Mouse (Mus musculus) forebrain, embryonic 13.5 days (tissue): ENCODE measurements around the gene 2300002M23Rik. TPM values are rescaled to one million over a fixed set of nuclear protein-coding genes. Genes with fewer than 3 reads are reported as not detected.

Experiments used
- ATAC-seq: fragments of 200-750 bp; cut with Nextera tagmentation; 2 replicates; pipeline ENCODE4 v1.8.0; 2017
- H3K27ac ChIP-seq: fragments of 300-500 bp; sonication (generic); 2 replicates; pipeline ENCODE4 v1.5.1; 2015; ENCODE audit warnings: inconsistent platforms, mild to moderate bottlenecking, moderate library complexity
- H3K27me3 ChIP-seq: fragments of 300-500 bp; sonication (generic); 2 replicates; pipeline ENCODE4 v1.6.1; 2015; ENCODE audit warnings: mild to moderate bottlenecking, inconsistent platforms
- H3K36me3 ChIP-seq: fragments of 300-500 bp; sonication (generic); 2 replicates; pipeline ENCODE4 v1.6.1; 2015; ENCODE audit warnings: mild to moderate bottlenecking, inconsistent platforms; ENCODE audit not compliant: poor library complexity, severe bottlenecking
- H3K4me1 ChIP-seq: fragments of 300-500 bp; sonication (generic); 2 replicates; pipeline ENCODE4 v1.6.1; 2015; ENCODE audit warnings: inconsistent platforms
- H3K4me2 ChIP-seq: fragments of 300-500 bp; sonication (generic); 2 replicates; pipeline ENCODE4 v1.6.1; 2015; ENCODE audit warnings: inconsistent platforms, mild to moderate bottlenecking, moderate library complexity
- H3K4me3 ChIP-seq: fragments of 300-500 bp; sonication (generic); 2 replicates; pipeline ENCODE4 v1.5.1; 2015; ENCODE audit warnings: mild to moderate bottlenecking, inconsistent platforms
- H3K9ac ChIP-seq: fragments of 300-500 bp; sonication (generic); 2 replicates; pipeline ENCODE4 v1.6.1; 2015; ENCODE audit warnings: mild to moderate bottlenecking, inconsistent platforms
- H3K9me3 ChIP-seq: fragments of 300-500 bp; sonication (generic); replicated peaks from 2 replicates; pipeline ENCODE4 v1.6.1; 2016; ENCODE audit warnings: inconsistent platforms
- WGBS: fragments of 180-500 bp; shearing (Covaris S2); methylation state at CpG from one replicate; pipeline ENCODE4 v1.1.7; 2015; 5-methylcytosine and 5-hydroxymethylcytosine counted together
- polyA plus RNA-seq: library from polyadenylated mRNA; unstranded; fragments of >200 nt; fragmentation: Nextera tagmentation; extraction: Ambion mirVana; gene quantifications from 2 replicates; pipeline ENCODE4 v1.2.1, GENCODE M21; 2015

Gene 2300002M23Rik
- polyA plus RNA-seq, 1 experiment from 2014 or later: not detected

- 31% methylated on average over 5 of the region's 5 CpGs for WGBS
- Histone ChIP-seq H3K27me3 (no peaks in the 10 kb centered on the region), H3K4me2 (no peak overlapping the region), H3K4me3 (no peak overlapping the region), H3K36me3 (no peaks in the 10 kb centered on the region), H3K27ac (no peak overlapping the region), H3K9ac (no peak overlapping the region), H3K9me3 (no peaks in the 10 kb centered on the region), H3K4me1 (no peaks in the 10 kb centered on the region)
- ATAC-seq: no peak
Measured at GRCm38 (mm10) chr17:35556812-35557211, 10.4 kb upstream of the 2300002M23Rik start.

DNA sequence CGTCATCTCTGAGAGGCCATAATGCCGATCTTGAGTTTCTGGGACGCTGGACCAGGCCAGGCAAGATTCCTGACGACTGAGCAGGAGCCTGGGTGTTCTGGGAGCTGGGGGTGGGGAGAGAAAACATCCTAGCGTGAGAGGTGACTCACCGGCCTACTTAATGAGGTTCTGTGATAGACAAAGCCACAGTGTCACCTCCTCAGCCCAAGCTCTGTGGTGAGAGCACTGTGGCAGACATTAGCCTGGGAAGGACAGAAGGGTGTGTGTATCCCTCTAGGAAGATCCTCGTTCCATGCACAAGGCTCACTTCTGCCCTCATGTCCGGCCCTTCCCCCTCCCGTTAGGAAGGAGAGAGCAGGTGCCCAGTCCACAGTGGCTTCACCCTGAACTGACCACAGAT lies 9.9 kb upstream of the 2300002M23Rik start:
- H3K4me1 ChIP-seq: no peaks in the 10 kb centered on the region
- no peak for ATAC-seq
- no peak overlapping the region for H3K9ac ChIP-seq
- no peak overlapping the region for H3K4me3 ChIP-seq
- no peak overlapping the region for H3K27ac ChIP-seq
- 87% methylated on average over 9 of the region's 9 CpGs for WGBS
- H3K9me3 ChIP-seq: no peaks in the 10 kb centered on the region
- no peaks in the 10 kb centered on the region for H3K27me3 ChIP-seq
- H3K36me3 ChIP-seq: no peaks in the 10 kb centered on the region
- no peak overlapping the region for H3K4me2 ChIP-seq

DNA sequence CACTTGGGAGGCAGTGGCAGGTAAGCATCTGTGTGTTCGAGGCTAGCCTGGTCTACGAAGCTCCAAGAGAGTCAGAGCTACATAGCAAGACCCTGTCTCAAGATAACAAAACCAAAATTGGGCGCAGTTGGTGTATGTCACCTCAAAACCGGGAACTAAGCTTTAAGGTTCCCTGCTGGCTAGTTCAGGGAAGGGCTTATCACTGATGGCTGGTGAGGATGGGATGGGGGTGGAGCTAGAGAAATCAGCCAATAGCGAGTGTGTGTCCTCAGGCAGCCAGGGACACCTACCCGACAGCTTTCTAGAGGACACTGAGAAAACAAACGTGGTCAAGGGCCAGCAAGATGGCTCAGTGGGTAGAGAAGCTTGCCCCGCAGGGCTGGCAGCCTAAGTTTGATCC lies 9.0 kb upstream of the 2300002M23Rik start:
- Histone ChIP-seq H3K4me3 (no peak overlapping the region), H3K27me3 (no peaks in the 10 kb centered on the region), H3K4me1 (no peaks in the 10 kb centered on the region), H3K27ac (no peak overlapping the region), H3K4me2 (no peak overlapping the region), H3K9me3 (no peaks in the 10 kb centered on the region), H3K36me3 (no peaks in the 10 kb centered on the region), H3K9ac (no peak overlapping the region)
- 61% methylated on average over 8 of the region's 8 CpGs for WGBS
- ATAC-seq: no peak

DNA sequence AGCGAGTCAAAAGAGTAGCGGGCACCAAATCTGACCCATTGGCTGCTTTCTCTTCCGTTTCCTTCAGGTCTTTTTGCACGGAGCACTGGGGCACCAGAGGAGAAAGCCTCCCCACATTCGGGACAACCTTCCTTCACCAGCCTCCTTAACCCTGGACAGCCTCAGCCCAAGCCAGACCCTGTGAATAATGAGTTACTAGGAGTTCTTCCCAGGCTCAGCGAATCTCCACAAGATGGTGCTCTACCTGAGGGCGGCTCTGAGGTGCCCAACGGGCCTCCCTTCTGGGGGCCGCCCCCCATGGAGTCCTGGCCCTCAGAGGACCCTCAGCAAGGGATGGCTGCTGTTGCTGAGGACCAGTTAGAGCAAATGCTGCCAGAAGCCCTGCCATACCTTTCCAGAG lies 517 bp downstream of the 2300002M23Rik start:
- WGBS: 18% methylated on average over 9 of the region's 9 CpGs
- Histone ChIP-seq H3K4me3 (no peak overlapping the region), H3K27me3 (peaks cover 17% of the 10 kb centered on the region), H3K9ac (no peak overlapping the region), H3K27ac (no peak overlapping the region), H3K9me3 (no peaks in the 10 kb centered on the region), H3K4me1 (peaks cover 10% of the 10 kb centered on the region), H3K4me2 (no peak overlapping the region), H3K36me3 (no peaks in the 10 kb centered on the region)
- no peak for ATAC-seq

DNA sequence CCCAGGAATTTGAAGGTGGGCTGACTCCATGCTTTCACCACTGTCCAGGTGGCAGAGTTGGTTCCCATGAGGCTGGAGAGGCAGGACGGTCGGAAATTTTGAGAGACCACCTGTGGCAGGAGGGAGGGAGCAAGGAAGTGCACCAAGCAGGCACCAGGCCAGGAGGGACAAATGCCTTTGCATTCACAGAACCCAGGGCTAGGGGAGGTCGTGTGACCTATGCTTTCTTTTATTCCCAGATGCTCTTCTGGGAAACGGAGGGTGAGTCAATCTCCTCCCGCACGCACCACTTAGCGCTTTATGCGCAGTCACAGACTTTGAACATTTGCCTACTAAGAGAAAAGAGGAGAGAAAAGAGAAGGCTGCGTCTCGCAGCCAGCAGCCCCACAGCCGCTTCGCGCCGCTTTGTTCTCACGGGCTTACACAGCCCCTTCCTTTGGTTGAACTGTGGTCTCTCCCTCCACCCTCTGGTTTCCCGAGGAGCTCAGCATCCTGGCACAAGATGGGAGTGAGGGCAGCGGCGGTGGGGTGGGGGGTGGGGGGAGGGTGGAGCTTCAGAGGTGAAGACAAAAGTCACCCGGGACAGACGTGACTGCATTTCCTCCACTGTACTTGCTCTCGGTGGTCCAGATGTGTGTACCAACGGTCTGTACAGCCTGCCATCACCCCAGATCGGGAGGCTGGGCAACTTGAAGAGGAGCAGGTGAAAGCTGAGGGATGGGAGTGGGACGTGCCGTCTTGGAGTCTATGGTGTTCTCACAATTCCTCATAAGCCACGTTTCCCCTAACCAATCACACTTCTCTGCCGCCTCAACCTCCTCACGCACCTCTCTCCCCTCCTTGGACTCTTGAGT lies 2.1 kb downstream of the 2300002M23Rik start:
- Histone ChIP-seq H3K27ac (no peak overlapping the region), H3K4me1 (peaks cover 10% of the 10 kb centered on the region), H3K4me3 (peak overlapping the region; percentile 34), H3K9ac (peak overlapping the region; percentile 41), H3K9me3 (no peaks in the 10 kb centered on the region), H3K36me3 (no peaks in the 10 kb centered on the region), H3K4me2 (peak overlapping the region; percentile 60), H3K27me3 (peaks cover 17% of the 10 kb centered on the region)
- WGBS: 3% methylated on average over 28 of the region's 28 CpGs
- ATAC-seq: peak; percentile 77

GRCm38 (mm10) chr17:35570836-35571235 lies 3.6 kb downstream of the 2300002M23Rik start:
- H3K4me2 ChIP-seq: no peak overlapping the region
- 77% methylated on average over 14 of the region's 14 CpGs for WGBS
- peaks cover 17% of the 10 kb centered on the region for H3K27me3 ChIP-seq
- H3K9ac ChIP-seq: no peak overlapping the region
- no peak for ATAC-seq
- H3K36me3 ChIP-seq: no peaks in the 10 kb centered on the region
- peaks cover 10% of the 10 kb centered on the region for H3K4me1 ChIP-seq
- no peak overlapping the region for H3K4me3 ChIP-seq
- H3K9me3 ChIP-seq: no peaks in the 10 kb centered on the region
- no peak overlapping the region for H3K27ac ChIP-seq

GRCm38 (mm10) chr17:35571477-35571876 lies 4.2 kb downstream of the 2300002M23Rik start:
- Histone ChIP-seq H3K9ac (no peak overlapping the region), H3K9me3 (no peaks in the 10 kb centered on the region), H3K4me3 (no peak overlapping the region), H3K27ac (no peak overlapping the region), H3K4me1 (peaks cover 10% of the 10 kb centered on the region), H3K4me2 (no peak overlapping the region), H3K27me3 (peaks cover 17% of the 10 kb centered on the region), H3K36me3 (no peaks in the 10 kb centered on the region)
- 96% methylated on average over 7 of the region's 7 CpGs for WGBS
- ATAC-seq: no peak

DNA sequence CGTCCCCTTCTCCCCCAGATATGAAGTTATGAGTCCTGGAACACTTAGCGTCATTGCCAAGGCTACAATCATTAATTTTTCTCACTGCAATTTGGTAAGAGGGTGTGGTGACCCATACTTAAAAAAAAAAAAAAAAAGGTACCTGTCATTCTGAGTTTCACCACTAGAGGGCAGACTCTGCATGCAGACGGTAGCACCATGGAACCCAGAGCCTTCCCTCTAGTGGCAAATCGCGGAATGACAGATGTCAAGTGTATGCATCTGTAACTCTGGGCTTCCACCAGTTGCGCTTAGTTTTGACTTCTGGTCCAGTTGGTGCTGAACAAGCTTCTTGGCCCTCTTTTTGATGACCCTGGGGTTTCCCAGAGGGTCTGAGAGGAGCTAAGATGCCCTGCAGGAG lies 11.0 kb downstream of the 2300002M23Rik start:
- WGBS: 19% methylated on average over 6 of the region's 6 CpGs
- Histone ChIP-seq H3K4me3 (no peak overlapping the region), H3K4me2 (no peak overlapping the region), H3K9me3 (no peaks in the 10 kb centered on the region; the same call in 1 of the 2 replicates), H3K4me1 (no peaks in the 10 kb centered on the region), H3K9ac (no peak overlapping the region), H3K36me3 (no peaks in the 10 kb centered on the region), H3K27me3 (no peaks in the 10 kb centered on the region), H3K27ac (no peak overlapping the region)
- no peak for ATAC-seq

- H3K27ac ChIP-seq: no peak overlapping the region
- peaks cover 2% of the 10 kb centered on the region; the same call in 1 of the 2 replicates for H3K9me3 ChIP-seq
- 100% methylated on average over 1 of the region's 1 CpGs for WGBS
- H3K36me3 ChIP-seq: no peaks in the 10 kb centered on the region
- no peak overlapping the region for H3K4me3 ChIP-seq
- H3K27me3 ChIP-seq: no peaks in the 10 kb centered on the region
- no peak for ATAC-seq
- H3K9ac ChIP-seq: no peak overlapping the region
- H3K4me1 ChIP-seq: no peaks in the 10 kb centered on the region
- H3K4me2 ChIP-seq: no peak overlapping the region
Measured at GRCm38 (mm10) chr17:35582900-35583299, 15.7 kb downstream of the 2300002M23Rik start.

- H3K27me3 ChIP-seq: no peaks in the 10 kb centered on the region
- no peak overlapping the region for H3K4me3 ChIP-seq
- H3K9me3 ChIP-seq: 0 out of 2 replicates have a peak, but pooled peaks cover 2% of the 10 kb centered on the region
- 0 out of 2 replicates have a peak overlapping the region, but pooled peaks have one; percentile 41 for H3K9ac ChIP-seq
- peak; percentile 55; the same call in 1 of the 2 replicates for ATAC-seq
- 16% methylated on average over 16 of the region's 16 CpGs for WGBS
- H3K4me1 ChIP-seq: no peaks in the 10 kb centered on the region
- H3K27ac ChIP-seq: no peak overlapping the region
- H3K36me3 ChIP-seq: no peaks in the 10 kb centered on the region
- peak overlapping the region; percentile 42 for H3K4me2 ChIP-seq
Measured at GRCm38 (mm10) chr17:35584330-35584937, 17.2 kb downstream of the 2300002M23Rik start.

- 0 out of 2 replicates have a peak, but pooled peaks cover 2% of the 10 kb centered on the region for H3K9me3 ChIP-seq
Measured at GRCm38 (mm10) chr17:35587291-35587690, 20.0 kb downstream of the 2300002M23Rik start.

GRCm38 (mm10) chr17:35588387-35588786 lies 21.1 kb downstream of the 2300002M23Rik start:
- Histone ChIP-seq H3K4me2 (no peak overlapping the region), H3K9me3 (0 out of 2 replicates have a peak, but pooled peaks cover 2% of the 10 kb centered on the region), H3K36me3 (no peaks in the 10 kb centered on the region), H3K4me3 (no peak overlapping the region), H3K27me3 (no peaks in the 10 kb centered on the region), H3K27ac (no peak overlapping the region), H3K4me1 (0 out of 2 replicates have a peak, but pooled peaks cover 4% of the 10 kb centered on the region), H3K9ac (no peak overlapping the region)
- WGBS: 10% methylated on average over 4 of the region's 4 CpGs
- no peak for ATAC-seq

More at GRCm38 (mm10) chr17:35587291-35587690, 20.0 kb downstream of the 2300002M23Rik start:
- Histone ChIP-seq H3K36me3 (no peaks in the 10 kb centered on the region), H3K4me1 (0 out of 2 replicates have a peak, but pooled peaks cover 4% of the 10 kb centered on the region), H3K27ac (no peak overlapping the region), H3K9ac (no peak overlapping the region), H3K4me3 (no peak overlapping the region), H3K4me2 (no peak overlapping the region), H3K27me3 (no peaks in the 10 kb centered on the region)
- WGBS: 93% methylated on average over 1 of the region's 1 CpGs
- no peak for ATAC-seq
